Mouse (Mus musculus): Measurements from ENCODE around the gene Gm20683.

GRCm38 (mm10) chr17:25831451-25832281 lies 9.9 kb downstream of the Gm20683 start:
- TF ChIP-seq CTCF (IDR thresholded peaks at IDR 0.05; ENCODE audit: low read depth): no peak
- TF ChIP-seq EP300 (IDR thresholded peaks at IDR 0.05; ENCODE audit: low read depth): no peak

All from heart, postnatal 0 days (tissue).